Mouse (Mus musculus) Patski (cell line): ENCODE data around the gene Ptpru. TPM values are rescaled to one million over a fixed set of nuclear protein-coding genes. Genes with fewer than 3 reads are reported as not detected.
"Not testable (repeated sequence)": the region's sequence is repeated elsewhere in the genome, so short reads cannot be mapped to it uniquely, and the experiment has no call there.

Source experiments
- ATAC-seq: fragments of 100-300 bp; one replicate; pipeline ENCODE4 v1.8.0; 2021
- CTCF ChIA-PET: fragments of 350-600 bp; sonication (Branson Sonifier 250); formaldehyde crosslinking; loops from one replicate; lab custom pipeline; 2022; ENCODE audit warnings: inconsistent platforms; lab: Charles Lee
- POLR2A ChIA-PET: fragments of 350-600 bp; sonication (Branson Sonifier 250); formaldehyde crosslinking; loops from one replicate; lab custom pipeline; 2022; ENCODE audit warnings: antibody characterized with exemption, inconsistent platforms; lab: Charles Lee
- DNase-seq: peaks from one replicate; pipeline ENCODE4 v3.0.0-alpha.2; 2011; ENCODE audit warnings: low read depth, low spot score
- H3K27me3 ChIP-seq: fragments of 371-371 bp; one replicate; pipeline ENCODE4 v1.5.1; 2021
- CTCF ChIP-seq: fragments of 100-300 bp; IDR thresholded peaks from one replicate; pipeline ENCODE4 v1.5.1; 2021
- in situ Hi-C: fragments of 300-500 bp; cut with MboI; formaldehyde crosslinking; loops from 3 replicates; pipeline ENCODE4 v1.11.1; 2018; ENCODE audit warnings: low pct_unique_long_range_greater_than_20kb, mixed read lengths
- polyA plus RNA-seq: library from polyadenylated mRNA; unstranded; gene quantifications from one replicate; pipeline ENCODE4 v1.2.3, GENCODE M21; 2021

Ptpru gene
- polyA plus RNA-seq, 1 experiment from 2014 or later, result 0.63 TPM

DNA sequence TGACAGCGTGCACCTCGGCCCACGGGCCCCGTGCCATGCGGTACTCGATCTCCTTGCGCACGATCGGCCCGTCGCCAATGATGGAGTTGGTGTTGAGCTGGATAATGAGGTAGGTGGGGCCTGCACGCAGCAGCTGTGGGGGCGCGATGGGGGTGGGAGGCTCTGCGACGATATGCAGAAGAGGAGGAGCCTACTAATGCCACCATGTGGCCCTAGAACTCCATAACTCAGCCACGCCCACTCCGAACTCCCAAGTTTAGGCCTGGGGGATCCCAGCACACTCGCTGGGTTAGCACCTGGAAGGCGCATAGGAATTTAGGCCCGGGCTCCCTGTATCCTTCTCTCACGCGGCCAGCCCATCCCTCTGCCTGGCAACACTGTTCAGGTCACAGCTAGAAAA, 19.2 kb downstream of the Ptpru start:
- no peak for DNase-seq
- in situ Hi-C loops, result no loop called here
- CTCF ChIA-PET, result no interaction called here
- H3K27me3 ChIP-seq, result no peaks in the 10 kb centered on the region
- no peak for ATAC-seq
- POLR2A ChIA-PET, result no interaction called here
- TF ChIP-seq CTCF, result no peak

DNA sequence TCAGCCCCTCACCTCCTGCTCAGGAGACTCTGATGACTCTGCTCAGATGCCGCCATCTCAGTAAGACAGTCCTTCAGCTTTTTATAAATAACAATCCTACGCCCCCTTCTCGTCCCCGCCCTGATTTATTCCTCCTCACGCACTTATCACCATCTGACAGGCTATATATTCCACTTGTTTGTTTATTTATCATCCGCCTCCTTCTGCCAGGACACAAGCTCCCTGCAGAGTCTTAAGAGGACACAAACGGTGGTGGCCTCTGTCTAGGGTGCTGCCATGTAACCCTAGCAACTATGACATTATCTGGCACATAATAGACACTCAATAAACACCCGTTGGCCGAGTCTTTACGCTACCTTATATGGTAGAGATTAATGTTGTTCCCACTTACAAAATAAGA, 22.3 kb downstream of the Ptpru start:
- CTCF ChIA-PET, result no interaction called here
- DNase-seq, result no peak
- no peak for ATAC-seq
- H3K27me3 ChIP-seq, result no peaks in the 10 kb centered on the region
- POLR2A ChIA-PET, result no interaction called here
- TF ChIP-seq CTCF, result no peak
- in situ Hi-C loops, result no loop called here

DNA sequence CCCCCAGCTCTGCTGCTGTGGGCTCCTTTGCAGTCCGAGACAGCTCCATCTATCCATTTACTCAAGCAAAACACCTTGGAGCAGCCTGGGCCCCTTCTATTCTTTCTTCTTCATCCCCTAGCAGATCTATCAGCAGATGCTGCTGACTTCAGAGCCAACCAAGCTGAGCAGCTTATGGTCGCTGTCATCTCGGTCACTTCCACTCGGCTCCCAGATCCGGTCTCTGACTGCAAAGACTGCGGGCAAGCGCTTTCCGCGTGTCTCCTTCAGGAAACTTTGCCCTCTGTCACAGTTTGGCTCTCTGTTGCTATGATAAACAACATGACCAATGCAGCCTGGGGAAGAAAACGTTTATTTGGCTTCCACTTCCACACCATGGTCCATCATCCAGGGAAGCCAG, 23.2 kb downstream of the Ptpru start:
- no peaks in the 10 kb centered on the region for H3K27me3 ChIP-seq
- no peak for ATAC-seq
- in situ Hi-C loops, result no loop called here
- POLR2A ChIA-PET, result no interaction called here
- no peak for DNase-seq
- TF ChIP-seq CTCF, result no peak
- CTCF ChIA-PET, result no interaction called here

DNA sequence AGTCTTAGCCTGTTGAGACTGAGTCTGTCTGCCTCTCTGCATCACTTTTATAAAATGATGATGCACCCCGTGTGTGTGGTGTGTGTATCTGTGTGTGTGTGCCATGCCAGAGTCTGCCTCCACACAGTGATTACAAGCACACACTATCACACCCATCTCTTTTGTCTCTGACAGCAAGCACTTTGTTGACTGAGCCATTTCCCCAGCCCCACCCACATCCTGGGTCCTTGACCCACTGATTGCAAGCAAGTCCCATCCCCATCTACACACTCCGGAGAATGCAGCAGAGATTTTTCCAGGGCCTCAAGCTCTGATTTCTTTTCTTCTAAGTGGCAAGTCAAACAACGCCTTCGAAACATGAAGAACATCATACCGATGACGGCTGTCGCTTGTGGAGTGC, 24.3 kb downstream of the Ptpru start:
- CTCF ChIA-PET, result no interaction called here
- DNase-seq (no peak), ATAC-seq (no peak)
- POLR2A ChIA-PET, result no interaction called here
- H3K27me3 ChIP-seq, result no peaks in the 10 kb centered on the region
- in situ Hi-C loops, result no loop called here
- TF ChIP-seq CTCF, result no peak

DNA sequence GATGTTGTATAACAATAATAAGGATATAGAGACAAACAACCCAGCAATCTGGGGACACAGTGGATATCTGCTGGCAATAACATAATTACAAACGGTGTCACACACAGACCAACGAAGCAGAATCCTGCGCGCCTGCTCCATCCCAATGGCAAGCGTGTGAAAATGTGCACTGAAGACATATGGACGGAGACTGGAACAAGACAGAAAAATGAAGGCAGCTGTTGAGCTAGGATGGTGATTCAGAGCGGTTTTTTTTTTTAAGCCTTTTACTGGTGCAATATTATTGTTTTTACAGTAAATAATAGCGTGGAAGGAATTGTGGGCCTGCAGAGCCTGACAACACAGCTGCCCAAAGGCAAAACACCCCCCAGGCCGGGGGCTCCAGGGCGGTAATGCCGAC, 25.6 kb downstream of the Ptpru start:
- in situ Hi-C loops, result no loop called here
- ChIA-PET POLR2A (no interaction called here), CTCF (no interaction called here)
- no peak for ATAC-seq
- TF ChIP-seq CTCF, result no peak
- DNase-seq, result no peak
- no peaks in the 10 kb centered on the region for H3K27me3 ChIP-seq

DNA sequence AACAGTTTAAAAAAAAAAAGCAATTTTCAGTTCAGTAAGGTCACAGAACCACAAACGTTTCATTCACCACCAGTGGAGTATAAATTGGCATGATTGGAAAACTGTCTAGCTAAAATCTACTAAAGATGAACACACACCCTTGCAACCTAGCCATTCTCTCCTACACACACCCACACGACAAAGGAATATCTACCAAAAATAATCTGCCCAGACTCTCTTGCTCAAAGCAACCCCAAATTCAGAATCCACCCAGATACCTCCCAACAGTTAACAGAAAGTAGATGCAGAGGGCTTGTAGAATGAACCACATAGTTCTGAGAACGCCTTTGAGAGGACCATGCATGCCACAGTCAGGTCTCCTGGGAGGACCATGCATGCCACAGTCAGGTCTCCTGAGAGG, 32.8 kb downstream of the Ptpru start:
- ATAC-seq (no peak), DNase-seq (no peak)
- in situ Hi-C loops, result no loop called here
- no peaks in the 10 kb centered on the region for H3K27me3 ChIP-seq
- TF ChIP-seq CTCF, result no peak
- CTCF ChIA-PET, result no interaction called here
- POLR2A ChIA-PET, result no interaction called here

DNA sequence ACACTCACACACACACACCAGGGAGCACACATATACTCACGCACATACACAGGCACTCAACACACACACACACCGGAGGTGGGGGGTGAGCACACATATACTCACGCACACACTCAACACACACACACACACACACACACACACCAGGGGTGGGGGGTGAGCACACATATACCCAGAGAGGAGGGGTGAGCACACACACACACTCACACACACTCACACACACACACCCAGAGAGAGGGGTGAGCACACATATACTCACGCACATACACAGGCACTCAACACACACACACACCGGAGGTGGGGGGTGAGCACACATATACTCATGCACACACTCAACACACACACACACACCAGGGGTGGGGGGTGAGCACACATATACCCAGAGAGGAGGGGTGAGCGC, 33.4 kb downstream of the Ptpru start:
- in situ Hi-C loops, ATAC-seq, CTCF ChIA-PET, DNase-seq, POLR2A ChIA-PET, H3K27me3 ChIP-seq: not testable (repeated sequence)

DNA sequence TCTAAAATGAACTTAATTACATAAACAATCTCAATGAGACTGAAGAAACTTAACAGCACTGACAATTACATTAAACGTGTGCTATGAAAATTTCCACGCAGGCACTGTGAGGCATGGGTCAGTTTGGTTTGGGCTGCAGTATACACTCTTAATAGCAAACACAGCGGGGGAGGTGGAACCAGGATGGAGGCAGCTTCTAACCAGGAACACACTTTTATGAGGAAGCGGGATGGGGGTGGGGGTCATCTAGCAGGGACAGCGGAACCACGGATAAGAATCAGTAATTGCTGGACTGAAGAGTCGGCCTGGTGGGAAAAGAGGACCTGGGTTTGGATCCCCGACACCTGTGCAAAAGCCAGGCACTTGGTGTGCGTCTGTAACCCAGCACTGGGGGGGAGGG, 34.2 kb downstream of the Ptpru start:
- CTCF ChIA-PET, result no interaction called here
- ATAC-seq (no peak), DNase-seq (no peak)
- in situ Hi-C loops, result no loop called here
- POLR2A ChIA-PET, result no interaction called here
- no peaks in the 10 kb centered on the region for H3K27me3 ChIP-seq
- TF ChIP-seq CTCF, result no peak

DNA sequence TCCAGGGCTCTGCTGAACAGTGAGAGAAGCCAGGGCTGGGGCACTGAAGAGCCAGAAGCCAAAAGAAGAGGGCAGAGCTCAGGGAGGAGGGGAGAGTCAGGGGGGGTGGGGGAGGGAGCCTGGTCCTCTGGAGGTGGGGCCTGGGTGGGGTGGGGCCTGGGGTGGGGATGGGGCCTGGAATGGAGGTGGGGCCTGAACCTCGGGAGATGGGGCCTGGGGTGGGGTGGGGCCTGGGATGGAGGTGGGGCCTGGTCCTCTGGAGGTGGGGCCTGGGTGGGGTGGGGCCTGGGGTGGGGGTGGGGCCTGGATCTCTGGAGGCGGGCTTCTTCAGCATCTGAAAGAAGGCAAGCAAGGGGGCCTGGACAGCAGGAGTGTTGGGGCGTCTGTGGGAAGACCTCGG, 39.1 kb downstream of the Ptpru start:
- no peak for TF ChIP-seq CTCF
- POLR2A ChIA-PET, result no interaction called here
- DNase-seq (no peak), ATAC-seq (no peak)
- CTCF ChIA-PET, result no interaction called here
- H3K27me3 ChIP-seq, result no peaks in the 10 kb centered on the region
- in situ Hi-C loops, result no loop called here

DNA sequence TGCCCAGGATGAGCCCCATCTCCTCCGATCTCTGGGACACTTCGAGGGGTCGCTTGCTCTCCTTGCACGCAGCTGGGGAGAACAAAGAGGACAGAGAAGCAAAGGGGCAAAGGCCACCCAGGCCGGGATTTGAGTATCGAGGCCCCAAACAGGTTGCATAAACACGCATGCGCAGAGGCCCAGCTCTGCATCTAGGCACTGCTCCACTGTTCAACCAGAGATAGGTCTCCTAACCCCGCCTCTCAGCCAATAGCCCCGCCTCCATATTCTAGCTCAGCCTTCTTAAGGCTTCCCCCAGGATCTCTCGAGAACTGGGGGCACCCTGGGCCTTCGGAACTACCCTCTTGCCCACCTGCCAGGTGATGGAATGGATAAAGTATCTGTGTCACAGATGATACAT, 40.2 kb downstream of the Ptpru start:
- ChIA-PET CTCF (no interaction called here), POLR2A (no interaction called here)
- H3K27me3 ChIP-seq, result no peaks in the 10 kb centered on the region
- ATAC-seq (no peak), DNase-seq (no peak)
- no peak for TF ChIP-seq CTCF
- in situ Hi-C loops, result no loop called here

DNA sequence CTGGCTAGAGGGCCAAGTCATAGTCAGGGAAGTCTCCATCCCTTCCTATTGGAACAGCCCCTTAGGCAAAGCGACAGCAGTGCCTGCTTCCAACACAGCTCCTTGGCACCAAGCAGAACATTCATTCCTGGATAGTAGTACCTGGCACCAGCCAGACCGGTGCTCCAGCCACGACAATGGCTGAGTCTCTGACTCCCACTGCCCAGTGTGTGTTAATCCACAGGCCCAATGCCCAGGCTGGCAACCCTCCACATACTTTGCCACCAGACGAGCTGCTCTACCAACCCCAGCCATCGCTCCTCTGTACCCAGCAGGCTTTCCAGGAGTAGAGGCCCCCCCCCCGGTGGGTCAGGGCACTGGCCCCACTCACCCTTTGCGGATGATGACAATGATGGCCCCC, 40.6 kb downstream of the Ptpru start:
- POLR2A ChIA-PET, result no interaction called here
- ATAC-seq, result no peak
- H3K27me3 ChIP-seq, result no peaks in the 10 kb centered on the region
- CTCF ChIA-PET, result no interaction called here
- no peak for DNase-seq
- in situ Hi-C loops, result no loop called here
- no peak for TF ChIP-seq CTCF

DNA sequence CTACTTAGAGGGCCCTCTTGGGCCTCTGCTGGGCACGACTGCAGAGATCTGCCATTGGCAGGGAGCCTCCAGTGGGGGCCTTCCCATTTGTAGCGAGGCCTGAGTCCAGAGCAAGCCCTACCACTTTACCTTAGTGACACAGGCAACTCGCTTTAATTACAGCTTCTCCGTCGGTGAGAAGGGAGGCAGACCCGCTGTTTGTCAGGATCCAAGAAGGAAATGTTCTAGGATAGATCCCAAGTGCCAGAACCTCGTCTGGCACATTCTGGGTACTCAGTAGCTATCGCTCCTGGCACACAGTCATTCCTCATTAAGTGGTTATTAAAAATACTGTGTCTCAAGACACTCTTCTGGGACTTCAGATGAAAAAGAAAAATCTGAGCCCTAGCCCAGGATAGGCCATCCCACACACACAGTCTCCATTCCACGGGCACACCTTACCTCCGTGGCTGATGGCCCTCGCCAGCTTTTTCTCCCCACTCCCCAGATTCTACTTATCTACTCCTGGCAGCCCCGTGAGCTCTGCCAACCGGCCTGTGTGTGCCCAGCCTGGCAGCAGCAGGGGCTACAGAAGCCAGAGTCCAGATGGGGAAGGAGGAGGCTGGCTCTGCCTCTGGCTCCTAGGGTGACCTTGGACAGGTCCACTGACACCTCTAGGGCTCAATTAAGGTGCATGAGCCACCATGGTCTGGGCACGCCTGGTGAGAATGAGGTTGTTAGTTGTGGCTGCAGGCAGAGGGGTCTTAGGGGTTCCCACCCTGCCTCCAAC, 41.6 kb downstream of the Ptpru start:
- no peak for DNase-seq
- ChIA-PET CTCF (no interaction called here), POLR2A (no interaction called here)
- no peak for ATAC-seq
- in situ Hi-C loops, result no loop called here
- no peaks in the 10 kb centered on the region for H3K27me3 ChIP-seq
- no peak for TF ChIP-seq CTCF
